Mouse (Mus musculus): ENCODE data around the gene Prss40. TPM values are rescaled to one million over a fixed set of nuclear protein-coding genes. Genes with fewer than 3 reads are reported as not detected.

The Prss40 gene
- total RNA-seq, 1 experiment, result not detected

DNA sequence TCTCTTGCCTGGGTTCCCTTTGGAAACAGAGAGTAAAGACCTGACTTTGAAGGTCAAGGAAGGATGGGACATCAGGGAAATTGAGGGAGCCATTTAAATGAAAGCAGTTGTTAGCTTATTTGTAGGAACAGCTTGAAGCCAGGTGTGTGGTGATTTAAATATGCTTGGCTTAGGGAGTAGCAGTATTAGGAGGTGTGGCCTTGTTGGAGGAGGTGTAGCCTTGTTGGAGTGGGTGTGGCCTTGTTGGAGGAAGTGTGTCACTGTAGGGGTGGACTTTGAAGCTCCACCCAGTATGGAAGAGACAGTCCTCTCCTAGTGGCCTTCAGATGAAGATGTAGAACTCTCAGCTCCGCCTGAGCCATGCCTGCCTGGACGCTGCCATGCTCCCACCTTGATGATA, 9.1 kb upstream of the Prss40 start:
- TF ChIP-seq HCFC1 (IDR thresholded peaks at IDR 0.05; ENCODE audit: borderline replicate concordance, insufficient read depth, low read length) (no peak), ZC3H11A (IDR thresholded peaks at IDR 0.05; ENCODE audit: borderline replicate concordance, low read depth, low read length) (no peak), MAFK (IDR thresholded peaks at IDR 0.05; ENCODE audit: insufficient read depth, low read depth, low read length) (no peak), CHD2 (IDR thresholded peaks at IDR 0.05; ENCODE audit: low read depth, low read length) (no peak), ZNF384 (IDR thresholded peaks at IDR 0.05; ENCODE audit: low read depth, low read length) (no peak)
- no peak for DNase-seq (ENCODE audit: low read depth, low spot score)

DNA sequence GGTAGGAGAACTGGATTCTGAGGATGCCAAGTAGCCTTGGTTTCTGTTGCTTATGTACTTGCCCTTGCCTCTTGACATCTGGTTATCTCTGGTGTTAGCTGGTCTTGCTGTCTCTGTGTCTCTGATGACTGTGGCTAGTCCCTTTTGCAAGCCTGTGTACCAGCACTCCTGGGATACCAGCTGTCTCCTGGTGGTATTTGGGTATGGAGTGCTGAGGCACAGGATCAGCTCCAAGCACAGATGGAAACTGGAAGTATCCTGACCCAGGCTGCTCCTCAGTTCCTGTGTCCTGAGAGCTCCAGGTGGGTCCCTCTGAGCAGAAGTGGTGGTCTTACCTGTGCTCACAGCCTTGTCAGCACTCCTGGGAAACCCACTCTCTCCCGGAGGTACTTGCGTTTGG, 7.4 kb upstream of the Prss40 start:
- H3K9ac ChIP-seq (ENCODE audit: insufficient read depth, low read depth, low read length, poor library complexity, severe bottlenecking), result no peak overlapping the region
- TF ChIP-seq ZC3H11A (IDR thresholded peaks at IDR 0.05; ENCODE audit: borderline replicate concordance, low read depth, low read length) (no peak), ZNF384 (IDR thresholded peaks at IDR 0.05; ENCODE audit: low read depth, low read length) (no peak), HCFC1 (IDR thresholded peaks at IDR 0.05; ENCODE audit: borderline replicate concordance, insufficient read depth, low read length) (no peak), MAFK (IDR thresholded peaks at IDR 0.05; ENCODE audit: insufficient read depth, low read depth, low read length) (no peak), CHD2 (IDR thresholded peaks at IDR 0.05; ENCODE audit: low read depth, low read length) (no peak)
- no peak overlapping the region for H3K27ac ChIP-seq (ENCODE audit: insufficient read depth, low read depth, low read length, poor library complexity, severe bottlenecking)
- H3K4me3 ChIP-seq (ENCODE audit: insufficient read depth in 1 of 2, low read depth in 1 of 2, low read length in 2 of 2, poor library complexity in 1 of 2, severe bottlenecking in 1 of 2), result no peak overlapping the region
- H3K36me3 ChIP-seq (ENCODE audit: control insufficient read depth, insufficient read depth, low read length, poor library complexity, severe bottlenecking), result no peaks in the 10 kb centered on the region
- DNase-seq (ENCODE audit: low read depth, low spot score), result no peak
- in situ Hi-C loops (cut with MboI; ENCODE audit: low sequenced_read_pairs in 2 of 2, unreplicated experiment in 2 of 2), result no loop called here
- H3K9me3 ChIP-seq (ENCODE audit: control insufficient read depth, insufficient read depth, low read depth, low read length), result no peaks in the 10 kb centered on the region; the same call in 1 of the 2 replicates
- peaks cover 2 to 3% of the 10 kb centered on the region in 2 experiments; a peak in 2 of 4 replicates for H3K4me1 ChIP-seq (ENCODE audit: control insufficient read depth in 2 of 2, insufficient read depth in 2 of 2, low read length in 2 of 2, poor library complexity in 1 of 2)

More for the DNA sequence above, 9.1 kb upstream of the Prss40 start:
- Histone ChIP-seq H3K9ac (ENCODE audit: insufficient read depth, low read depth, low read length, poor library complexity, severe bottlenecking) (no peak overlapping the region), H3K9me3 (ENCODE audit: control insufficient read depth, insufficient read depth, low read depth, low read length) (no peaks in the 10 kb centered on the region; the same call in 1 of the 2 replicates), H3K4me3 (ENCODE audit: insufficient read depth in 1 of 2, low read depth in 1 of 2, low read length in 2 of 2, poor library complexity in 1 of 2, severe bottlenecking in 1 of 2) (no peak overlapping the region), H3K36me3 (ENCODE audit: control insufficient read depth, insufficient read depth, low read length, poor library complexity, severe bottlenecking) (no peaks in the 10 kb centered on the region), H3K4me1 (ENCODE audit: control insufficient read depth in 2 of 2, insufficient read depth in 2 of 2, low read length in 2 of 2, poor library complexity in 1 of 2) (peaks cover 3 to 4% of the 10 kb centered on the region in 2 experiments; a peak in 2 of 4 replicates), H3K27ac (ENCODE audit: insufficient read depth, low read depth, low read length, poor library complexity, severe bottlenecking) (no peak overlapping the region)
- in situ Hi-C loops (cut with MboI; ENCODE audit: low sequenced_read_pairs in 2 of 2, unreplicated experiment in 2 of 2), result no loop called here

DNA sequence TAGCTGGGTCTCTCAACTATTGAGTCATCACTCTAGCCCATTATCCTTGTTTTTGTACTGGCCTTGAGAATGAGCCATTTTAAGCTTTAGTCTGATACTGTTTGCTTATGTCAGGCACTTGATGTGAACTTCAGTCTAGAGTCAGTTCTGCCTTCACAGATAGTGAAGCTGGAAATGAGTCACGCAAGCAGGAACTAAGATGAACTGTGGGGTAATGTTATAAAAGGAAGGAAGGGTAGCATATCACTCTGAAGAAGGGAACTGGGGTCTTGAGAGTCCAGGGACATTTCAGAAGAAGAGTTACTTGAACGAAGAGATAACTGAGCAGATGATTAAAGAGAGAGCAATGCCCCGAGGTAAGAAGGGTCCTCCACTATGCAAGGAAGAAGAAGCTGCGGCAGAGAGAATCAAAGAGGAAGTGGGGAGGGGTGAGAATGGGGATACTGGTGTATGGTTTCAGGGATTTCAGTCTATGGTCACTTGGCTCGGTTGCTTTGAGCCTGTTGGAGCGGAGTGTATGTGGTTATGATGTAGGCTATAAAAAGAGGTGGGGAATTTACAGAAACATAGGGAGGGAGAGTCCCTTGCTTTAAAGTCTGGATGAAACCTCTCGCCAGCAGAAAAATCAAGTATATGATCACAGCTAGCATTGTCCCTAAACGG, 3.8 kb upstream of the Prss40 start:
- Histone ChIP-seq H3K4me3 (ENCODE audit: insufficient read depth in 1 of 2, low read depth in 1 of 2, low read length in 2 of 2, poor library complexity in 1 of 2, severe bottlenecking in 1 of 2) (no peak overlapping the region), H3K9ac (ENCODE audit: insufficient read depth, low read depth, low read length, poor library complexity, severe bottlenecking) (no peak overlapping the region), H3K27ac (ENCODE audit: insufficient read depth, low read depth, low read length, poor library complexity, severe bottlenecking) (no peak overlapping the region), H3K4me1 (ENCODE audit: control insufficient read depth in 2 of 2, insufficient read depth in 2 of 2, low read length in 2 of 2, poor library complexity in 1 of 2) (peaks cover 0 to 2% of the 10 kb centered on the region in 2 experiments; a peak in 1 of 4 replicates), H3K36me3 (ENCODE audit: control insufficient read depth, insufficient read depth, low read length, poor library complexity, severe bottlenecking) (no peaks in the 10 kb centered on the region), H3K9me3 (ENCODE audit: control insufficient read depth, insufficient read depth, low read depth, low read length) (no peaks in the 10 kb centered on the region; the same call in 1 of the 2 replicates)
- in situ Hi-C loops (cut with MboI; ENCODE audit: low sequenced_read_pairs in 2 of 2, unreplicated experiment in 2 of 2), result no loop called here
- TF ChIP-seq MAFK (IDR thresholded peaks at IDR 0.05; ENCODE audit: insufficient read depth, low read depth, low read length), result no peak
- TF ChIP-seq ZNF384 (IDR thresholded peaks at IDR 0.05; ENCODE audit: low read depth, low read length), result no peak
- TF ChIP-seq HCFC1 (IDR thresholded peaks at IDR 0.05; ENCODE audit: borderline replicate concordance, insufficient read depth, low read length), result no peak
- TF ChIP-seq ZC3H11A (IDR thresholded peaks at IDR 0.05; ENCODE audit: borderline replicate concordance, low read depth, low read length), result no peak
- TF ChIP-seq CHD2 (IDR thresholded peaks at IDR 0.05; ENCODE audit: low read depth, low read length), result no peak
- no peak for DNase-seq (ENCODE audit: low read depth, low spot score)

DNA sequence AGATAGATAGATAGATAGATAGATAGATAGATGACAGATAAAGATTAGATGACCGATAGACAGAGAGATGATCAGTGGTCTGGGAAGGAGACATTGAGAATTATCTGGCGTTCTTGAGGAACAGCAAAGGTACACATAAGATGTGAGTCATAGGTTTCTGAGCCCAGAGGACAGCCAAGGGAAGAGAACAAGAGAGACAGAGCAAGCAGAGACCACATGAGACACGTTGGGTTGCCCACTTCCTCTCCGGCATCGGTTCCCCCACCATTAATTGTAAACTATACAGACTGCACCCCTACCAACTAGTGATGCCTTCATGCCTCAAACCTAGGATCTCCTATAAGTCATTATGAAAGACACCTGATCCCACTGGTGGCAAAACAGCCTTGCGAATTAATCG, 6.5 kb downstream of the Prss40 start:
- in situ Hi-C loops (cut with MboI; ENCODE audit: low sequenced_read_pairs in 2 of 2, unreplicated experiment in 2 of 2), result no loop called here
- Histone ChIP-seq H3K9me3 (ENCODE audit: control insufficient read depth, insufficient read depth, low read depth, low read length) (no peaks in the 10 kb centered on the region), H3K4me1 (ENCODE audit: control insufficient read depth in 2 of 2, insufficient read depth in 2 of 2, low read length in 2 of 2, poor library complexity in 1 of 2) (no peaks in the 10 kb centered on the region), H3K27ac (ENCODE audit: insufficient read depth, low read depth, low read length, poor library complexity, severe bottlenecking) (no peak overlapping the region), H3K36me3 (ENCODE audit: control insufficient read depth, insufficient read depth, low read length, poor library complexity, severe bottlenecking) (no peaks in the 10 kb centered on the region), H3K9ac (ENCODE audit: insufficient read depth, low read depth, low read length, poor library complexity, severe bottlenecking) (no peak overlapping the region), H3K4me3 (ENCODE audit: insufficient read depth in 1 of 2, low read depth in 1 of 2, low read length in 2 of 2, poor library complexity in 1 of 2, severe bottlenecking in 1 of 2) (no peak overlapping the region)
- TF ChIP-seq ZC3H11A (IDR thresholded peaks at IDR 0.05; ENCODE audit: borderline replicate concordance, low read depth, low read length), result no peak
- TF ChIP-seq ZNF384 (IDR thresholded peaks at IDR 0.05; ENCODE audit: low read depth, low read length), result no peak
- no peak for TF ChIP-seq HCFC1 (IDR thresholded peaks at IDR 0.05; ENCODE audit: borderline replicate concordance, insufficient read depth, low read length)
- TF ChIP-seq MAFK (IDR thresholded peaks at IDR 0.05; ENCODE audit: insufficient read depth, low read depth, low read length), result no peak
- no peak for TF ChIP-seq CHD2 (IDR thresholded peaks at IDR 0.05; ENCODE audit: low read depth, low read length)
- no peak for DNase-seq (ENCODE audit: low read depth, low spot score)
